Mouse (Mus musculus): ENCODE data around the gene Sugct.

DNA sequence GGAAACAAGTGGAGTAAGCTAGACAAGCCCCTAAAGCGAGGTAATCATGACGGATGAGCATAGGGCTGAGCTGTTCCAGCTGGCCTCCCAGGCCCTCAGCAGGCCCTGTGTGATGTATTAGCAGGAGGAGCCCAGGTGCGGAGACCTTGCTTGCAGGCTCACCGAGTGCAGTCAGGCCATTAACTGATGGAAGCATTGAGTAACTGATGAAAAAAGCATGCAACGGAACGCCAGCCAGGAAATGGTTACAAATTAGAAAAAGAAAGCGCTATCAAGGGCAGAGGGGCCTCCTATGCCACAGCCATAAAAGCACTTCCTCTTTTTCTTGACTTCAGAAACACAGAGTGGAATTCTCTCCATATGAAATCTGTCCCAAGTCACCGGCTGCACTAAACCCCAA is 510.1 kb downstream of the Sugct start:
- TF ChIP-seq CTCF (IDR thresholded peaks at IDR 0.05; ENCODE audit: control insufficient read depth, insufficient read depth, insufficient read length) (no peak), USF1 (IDR thresholded peaks at IDR 0.05; ENCODE audit: low read depth) (no peak), MAX (IDR thresholded peaks at IDR 0.05) (no peak), CEBPB (IDR thresholded peaks at IDR 0.05; ENCODE audit: low read depth) (no peak), MYOD1 (IDR thresholded peaks at IDR 0.05; ENCODE audit: control insufficient read depth, insufficient read length, low read depth) (no peak), MYOG (IDR thresholded peaks at IDR 0.05; ENCODE audit: control insufficient read depth, extremely low read depth, insufficient read length) (no peak)

All from C2C12 (cell line).